Mouse (Mus musculus) intestine, postnatal 0 days (tissue): ENCODE data around the gene Cox19. TPM values are rescaled to one million over a fixed set of nuclear protein-coding genes. Genes with fewer than 3 reads are reported as not detected.

ENCODE experiments used
- ATAC-seq: fragments of 200-750 bp; cut with Nextera tagmentation; 2 replicates; pipeline ENCODE4 v1.8.0; 2017; ENCODE audit warnings: mild to moderate bottlenecking, moderate TSS enrichment, moderate library complexity
- H3K27ac ChIP-seq: fragments of 300-500 bp; sonication (generic); 2 replicates; pipeline ENCODE4 v1.5.1; 2014; ENCODE audit warnings: mild to moderate bottlenecking, low read depth, low read length, moderate library complexity
- H3K27me3 ChIP-seq: fragments of 300-500 bp; sonication (generic); replicated peaks from 2 replicates; pipeline ENCODE4 v1.6.1; 2014; ENCODE audit warnings: low read length, mixed read lengths; ENCODE audit not compliant: control insufficient read depth, insufficient read depth
- H3K36me3 ChIP-seq: fragments of 300-500 bp; sonication (generic); 2 replicates; pipeline ENCODE4 v1.6.1; 2014; ENCODE audit warnings: mild to moderate bottlenecking, moderate library complexity; ENCODE audit not compliant: control insufficient read depth, insufficient read depth
- H3K4me1 ChIP-seq: fragments of 300-500 bp; sonication (generic); replicated peaks from 2 replicates; pipeline ENCODE4 v1.6.1; 2014; ENCODE audit warnings: antibody characterized with exemption, low read length, mixed read lengths; ENCODE audit not compliant: control insufficient read depth, insufficient read depth
- H3K4me2 ChIP-seq: fragments of 300-500 bp; sonication (generic); replicated peaks from 2 replicates; pipeline ENCODE4 v1.6.1; 2014; ENCODE audit warnings: low read depth, mild to moderate bottlenecking, moderate library complexity
- H3K4me3 ChIP-seq: fragments of 300-500 bp; sonication (generic); 2 replicates; pipeline ENCODE4 v1.5.1; 2014; ENCODE audit warnings: low read depth, low read length
- H3K9ac ChIP-seq: fragments of 300-500 bp; sonication (generic); 2 replicates; pipeline ENCODE4 v1.6.1; 2014; ENCODE audit warnings: mild to moderate bottlenecking, low read depth, low read length
- H3K9me3 ChIP-seq: fragments of 300-500 bp; sonication (generic); 2 replicates; pipeline ENCODE4 v1.6.1; 2016; ENCODE audit warnings: mixed run types; ENCODE audit not compliant: control insufficient read depth
- CTCF ChIP-seq: sonication (generic); IDR thresholded peaks from 2 replicates; pipeline ENCODE4 v1.5.1; 2016; ENCODE audit warnings: low read depth, mild to moderate bottlenecking, control low read depth, antibody characterized with exemption, moderate library complexity
- WGBS: fragments of 180-500 bp; shearing (Covaris S2); extraction: QIAGEN DNeasy Blood & Tissue Kit; methylation state at CpG from one replicate; pipeline ENCODE4 v1.1.7; 2014; 5-methylcytosine and 5-hydroxymethylcytosine counted together
- polyA plus RNA-seq: library from polyadenylated mRNA; unstranded; fragments of >200 nt; fragmentation: Nextera tagmentation; extraction: Ambion mirVana; gene quantifications from 2 replicates; pipeline ENCODE4 v1.2.1, GENCODE M21; 2015

Cox19 gene
- polyA plus RNA-seq, 1 experiment from 2014 or later: 181 TPM

DNA sequence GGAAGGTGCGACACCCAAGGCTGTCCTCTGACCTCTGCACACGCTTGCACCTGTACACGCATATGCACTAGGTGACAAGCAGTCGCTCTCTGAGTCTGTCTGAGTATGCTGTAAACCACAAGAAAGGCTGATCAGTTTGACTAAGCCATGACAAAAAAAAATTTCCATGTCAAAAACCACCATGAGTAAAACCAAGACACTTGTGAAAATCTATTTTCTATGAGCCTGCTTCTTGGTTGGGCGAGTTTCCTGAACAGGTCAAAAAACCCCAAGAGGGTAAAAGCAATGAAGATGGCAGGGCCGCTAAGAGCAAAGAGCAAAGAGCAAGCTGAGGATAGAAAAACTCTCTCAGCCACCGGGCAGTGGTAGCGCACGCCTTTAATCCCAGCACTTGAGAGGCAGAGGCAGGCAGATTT, 47.6 kb downstream of the Cox19 start:
- Histone ChIP-seq H3K27me3 (no peaks in the 10 kb centered on the region), H3K9ac (no peak overlapping the region), H3K27ac (peak overlapping the region; percentile 15; the same call in 1 of the 2 replicates), H3K9me3 (no peaks in the 10 kb centered on the region), H3K4me3 (no peak overlapping the region), H3K4me1 (peaks cover 2% of the 10 kb centered on the region; the same call in 1 of the 2 replicates), H3K4me2 (no peak overlapping the region), H3K36me3 (peaks cover 7% of the 10 kb centered on the region; the same call in 1 of the 2 replicates)
- 63% methylated on average over 9 of the region's 9 CpGs for WGBS
- no peak for ATAC-seq
- TF ChIP-seq CTCF: no peak

DNA sequence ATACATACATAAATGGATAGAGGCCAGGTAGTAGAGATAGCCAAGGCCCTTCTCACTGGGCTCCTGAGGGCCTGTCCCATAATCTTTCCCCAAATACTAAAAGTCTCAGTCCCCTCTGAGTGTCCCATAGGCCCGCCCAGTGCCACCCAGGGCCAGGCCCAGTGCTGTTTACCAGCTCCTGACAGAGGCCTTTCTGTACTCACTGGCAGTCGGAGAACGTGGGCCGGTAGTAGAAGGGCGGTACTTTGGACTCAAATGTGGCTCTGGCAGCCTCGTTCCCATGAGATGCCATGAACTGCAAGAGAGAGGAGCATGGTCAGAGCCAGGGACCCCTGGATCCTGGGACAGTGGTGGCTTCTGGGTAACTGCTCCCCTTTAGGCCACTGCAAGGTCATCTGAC, 49.1 kb downstream of the Cox19 start:
- no peaks in the 10 kb centered on the region for H3K9me3 ChIP-seq
- no peak overlapping the region for H3K4me2 ChIP-seq
- no peak for ATAC-seq
- no peak overlapping the region for H3K27ac ChIP-seq
- no peaks in the 10 kb centered on the region for H3K27me3 ChIP-seq
- 52% methylated on average over 6 of the region's 6 CpGs for WGBS
- H3K36me3 ChIP-seq: peaks cover 3% of the 10 kb centered on the region; the same call in 1 of the 2 replicates
- H3K4me1 ChIP-seq: peaks cover 2% of the 10 kb centered on the region; the same call in 1 of the 2 replicates
- no peak overlapping the region for H3K9ac ChIP-seq
- H3K4me3 ChIP-seq: no peak overlapping the region
- no peak for TF ChIP-seq CTCF

DNA sequence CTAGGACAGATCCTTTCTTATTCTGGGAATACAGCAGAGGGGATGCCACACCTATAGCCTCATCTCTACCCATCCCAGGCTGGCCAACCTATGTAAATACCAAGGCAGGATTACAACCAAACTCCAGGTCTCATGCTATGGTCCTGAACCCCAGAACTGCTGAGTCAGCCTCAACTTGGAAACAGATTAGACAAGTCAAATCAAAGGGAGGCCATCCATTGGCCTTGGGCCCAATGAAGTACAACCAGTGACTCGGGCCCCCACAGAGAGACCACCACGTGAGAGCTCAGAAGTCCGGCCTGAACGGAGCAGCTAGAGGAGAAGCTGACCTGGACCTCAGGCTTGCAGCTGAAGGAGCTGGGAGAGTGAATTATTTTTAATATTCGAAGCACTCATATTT, 53.5 kb downstream of the Cox19 start:
- H3K27me3 ChIP-seq: no peaks in the 10 kb centered on the region
- H3K9me3 ChIP-seq: no peaks in the 10 kb centered on the region
- peak overlapping the region; percentile 60; the same call in 1 of the 2 replicates for H3K27ac ChIP-seq
- H3K36me3 ChIP-seq: peaks cover 13% of the 10 kb centered on the region; the same call in 1 of the 2 replicates
- no peak for ATAC-seq
- H3K4me2 ChIP-seq: no peak overlapping the region; the same call in 1 of the 2 replicates
- TF ChIP-seq CTCF: no peak
- H3K4me3 ChIP-seq: no peak overlapping the region
- peaks cover 2% of the 10 kb centered on the region; the same call in 1 of the 2 replicates for H3K4me1 ChIP-seq
- WGBS: 82% methylated on average over 5 of the region's 5 CpGs
- H3K9ac ChIP-seq: no peak overlapping the region

DNA sequence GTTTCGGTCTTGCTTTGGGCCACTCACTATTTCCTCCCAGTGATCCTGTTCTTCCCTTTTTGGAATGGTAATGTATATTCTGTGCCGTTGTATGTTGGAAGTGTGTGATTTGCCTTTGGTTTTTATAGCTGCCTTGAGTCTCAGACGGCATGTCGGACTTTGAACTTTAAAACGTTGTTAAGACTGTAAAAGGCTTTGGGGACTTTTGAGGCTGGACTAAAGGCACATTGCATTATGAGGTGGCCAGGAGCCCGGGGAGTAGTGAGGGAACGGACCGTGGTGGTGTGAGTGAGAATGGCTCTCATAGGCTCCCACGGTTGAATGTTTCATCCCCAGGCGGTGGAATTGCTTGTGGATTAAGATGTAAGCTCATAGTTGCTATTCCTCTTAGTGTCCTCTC, 54.1 kb downstream of the Cox19 start:
- ATAC-seq: peak; percentile 59
- H3K27ac ChIP-seq: peak overlapping the region; percentile 60

DNA sequence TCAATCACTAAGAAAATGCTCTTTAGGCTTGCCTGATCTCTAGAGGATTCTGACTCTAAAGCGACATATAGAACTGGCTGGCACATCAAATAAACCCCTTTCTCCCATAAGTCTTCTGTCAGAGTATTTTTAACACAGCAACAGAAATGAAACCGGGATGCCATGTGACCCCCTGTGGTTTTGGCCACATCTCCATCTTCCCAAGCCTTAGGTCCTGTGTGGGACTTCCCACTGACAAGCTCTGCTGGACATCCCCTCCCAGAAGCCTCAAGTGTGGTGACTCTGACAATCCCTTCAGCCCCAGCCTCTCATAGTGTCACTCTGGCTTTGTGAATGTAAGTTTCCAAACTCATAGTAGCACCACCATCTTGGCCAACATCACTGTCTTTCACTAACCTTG, 57.1 kb downstream of the Cox19 start:
- WGBS: 84% methylated on average over 2 of the region's 2 CpGs
- Histone ChIP-seq H3K36me3 (peaks cover 15% of the 10 kb centered on the region; the same call in 1 of the 2 replicates), H3K4me2 (no peak overlapping the region), H3K9me3 (no peaks in the 10 kb centered on the region), H3K4me1 (no peaks in the 10 kb centered on the region), H3K27ac (no peak overlapping the region), H3K4me3 (no peak overlapping the region), H3K27me3 (no peaks in the 10 kb centered on the region), H3K9ac (no peak overlapping the region)
- no peak for ATAC-seq
- TF ChIP-seq CTCF: no peak

More for the DNA sequence above, 54.1 kb downstream of the Cox19 start:
- Histone ChIP-seq H3K9ac (no peak overlapping the region), H3K4me3 (no peak overlapping the region), H3K9me3 (no peaks in the 10 kb centered on the region), H3K36me3 (peaks cover 10% of the 10 kb centered on the region; the same call in 1 of the 2 replicates), H3K4me2 (peak overlapping the region; percentile 21; the same call in 1 of the 2 replicates), H3K27me3 (no peaks in the 10 kb centered on the region), H3K4me1 (peaks cover 2% of the 10 kb centered on the region; the same call in 1 of the 2 replicates)
- no peak for TF ChIP-seq CTCF
- WGBS: 33% methylated on average over 10 of the region's 10 CpGs

DNA sequence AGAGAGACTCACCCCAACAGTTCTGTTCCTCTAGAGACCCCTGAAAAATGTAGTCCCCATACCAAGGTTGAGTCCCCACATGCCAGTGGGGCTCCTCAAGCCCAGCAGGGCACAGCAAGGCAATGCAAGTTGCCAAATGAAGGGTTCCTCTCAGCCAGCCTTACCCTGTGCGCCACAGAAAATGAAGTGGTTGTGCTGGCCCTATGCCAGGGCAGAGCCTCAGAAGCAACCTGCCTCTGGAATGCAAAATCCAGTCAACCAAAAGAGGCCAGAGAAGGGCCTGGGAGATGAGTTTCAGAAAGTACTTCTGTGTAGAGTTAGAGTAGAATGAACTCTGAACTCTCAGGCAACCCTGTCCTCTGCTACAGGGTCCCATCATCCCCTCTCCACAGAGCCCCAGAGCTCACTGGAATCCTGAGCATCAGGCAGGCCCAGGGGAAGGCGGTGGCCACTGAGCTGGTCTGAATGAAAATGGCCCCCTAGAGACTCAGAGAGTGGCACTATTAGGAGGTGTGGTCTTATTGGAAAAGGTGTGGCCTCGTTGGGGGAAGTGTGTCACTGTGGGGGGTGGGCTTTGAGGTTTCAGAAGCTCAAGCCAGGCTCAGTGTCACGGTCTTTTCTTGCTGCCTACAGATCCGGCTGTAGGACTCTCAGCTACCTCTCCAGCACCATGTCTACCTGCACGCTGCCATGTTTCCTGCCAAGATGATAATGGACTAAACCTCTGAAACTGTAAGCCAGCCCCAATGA, 59.2 kb downstream of the Cox19 start:
- no peak for ATAC-seq
- Histone ChIP-seq H3K4me1 (peaks cover 2% of the 10 kb centered on the region; the same call in 1 of the 2 replicates), H3K9me3 (no peaks in the 10 kb centered on the region), H3K4me2 (no peak overlapping the region), H3K9ac (no peak overlapping the region), H3K4me3 (no peak overlapping the region), H3K27me3 (no peaks in the 10 kb centered on the region), H3K36me3 (peaks cover 15% of the 10 kb centered on the region; the same call in 1 of the 2 replicates), H3K27ac (no peak overlapping the region)
- WGBS: 75% methylated on average over 6 of the region's 6 CpGs
- TF ChIP-seq CTCF: no peak
